ENCODE assay signal across 8 mouse cellular contexts in the genomic region with DNA sequence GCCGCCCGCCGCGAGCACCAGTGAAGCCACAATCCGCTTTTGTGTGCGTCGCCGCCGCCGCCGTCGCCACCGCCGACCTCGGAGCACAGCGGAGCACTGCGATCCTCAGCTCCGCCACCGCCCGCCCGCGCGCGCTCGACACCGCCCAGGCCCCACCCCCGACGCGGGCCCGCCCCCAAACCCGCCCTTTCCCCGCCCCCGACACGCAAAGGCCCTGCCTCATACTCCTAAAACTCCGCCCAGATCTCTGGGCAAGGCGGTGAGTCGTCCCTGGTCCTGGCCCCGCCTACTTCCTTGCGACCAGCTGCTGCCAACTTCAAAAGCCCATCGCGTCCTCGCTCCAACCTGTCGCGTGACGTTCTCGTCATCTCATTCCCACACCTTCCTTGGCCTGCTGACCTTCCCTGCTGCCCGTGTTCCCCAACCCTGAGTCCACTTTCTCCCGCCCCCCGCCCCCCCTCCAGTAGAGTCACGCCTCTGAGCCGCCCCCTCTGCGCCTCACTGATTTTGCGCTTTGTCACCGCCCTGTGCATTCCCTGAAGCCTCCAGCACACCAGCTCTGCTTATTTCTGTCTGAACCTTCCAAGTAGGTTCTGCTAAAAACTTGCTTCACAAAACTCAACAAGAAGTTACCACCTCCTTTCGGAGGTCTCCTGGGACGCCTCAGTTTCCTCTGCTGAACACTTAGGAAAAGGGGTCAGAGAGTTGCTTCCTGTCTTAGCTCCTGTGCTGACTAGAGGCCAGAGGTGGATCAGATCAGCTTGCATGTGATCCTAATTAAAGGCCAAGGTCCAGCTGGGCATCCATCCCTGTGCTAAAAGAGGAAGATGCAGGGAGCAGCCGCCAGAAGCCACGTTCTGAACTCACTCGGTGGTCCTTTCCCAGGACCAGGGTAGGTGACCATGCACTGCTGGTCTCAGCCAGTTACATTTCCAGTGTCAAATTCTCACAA. TPM values are rescaled to one million over a fixed set of nuclear protein-coding genes. Genes with fewer than 3 reads are reported as not detected.
DNase-seq lines count a peak whose midpoint lies in the region; ATAC-seq and TF ChIP-seq lines count a peak whose summit lies in the region.

A gene (minus strand): TSS at position 678 of the 952 bp plus-strand sequence.

- no peak for TF ChIP-seq CTCF in bone marrow macrophage, adult 2 months (IDR thresholded peaks at IDR 0.05; ENCODE audit: low read depth, low read length)
- no peak for TF ChIP-seq CTCF in embryonic fibroblast, embryonic 13.5 days (IDR thresholded peaks at IDR 0.05; ENCODE audit: borderline replicate concordance, insufficient read depth, low read length)

- TF ChIP-seq POLR2A in bone marrow macrophage, adult 2 months (IDR thresholded peaks at IDR 0.05; ENCODE audit: borderline replicate concordance, low read depth, low read length), result peak; percentile 28; the same call in 1 of the 2 replicates
- TF ChIP-seq POLR2A in embryonic fibroblast, embryonic 13.5 days (IDR thresholded peaks at IDR 0.05; ENCODE audit: low read depth, low read length), result peak; percentile 83

- peaks cover 35% of the 10 kb centered on the region for H3K4me1 ChIP-seq in bone marrow macrophage, adult 2 months (ENCODE audit: control insufficient read depth, insufficient read depth, low read length)
- peaks cover 15% of the 10 kb centered on the region for H3K4me1 ChIP-seq in embryonic fibroblast, embryonic 13.5 days (ENCODE audit: control insufficient read depth, insufficient read depth, low read length)
- peaks cover 23% of the 10 kb centered on the region for H3K4me1 ChIP-seq in heart, embryonic 10.5 days
- H3K4me1 ChIP-seq in kidney, embryonic 15.5 days, result peaks cover 27% of the 10 kb centered on the region
- peaks cover 9% of the 10 kb centered on the region for H3K4me1 ChIP-seq in liver, embryonic 11.5 days (replicated peaks; ENCODE audit: control insufficient read depth, insufficient read depth, low read length)
- H3K4me1 ChIP-seq in stomach, embryonic 14.5 days (ENCODE audit: control insufficient read depth, insufficient read depth, low read length), result peaks cover 13% of the 10 kb centered on the region; the same call in 1 of the 2 replicates

- H3K27ac ChIP-seq in bone marrow macrophage, adult 2 months (ENCODE audit: insufficient read depth, low read depth, low read length), result peak within 1 kb of the TSS; percentile 82
- H3K27ac ChIP-seq in embryonic fibroblast, embryonic 13.5 days (ENCODE audit: insufficient read depth, low read length), result peak within 1 kb of the TSS; percentile 51
- peak within 1 kb of the TSS; percentile 87 for H3K27ac ChIP-seq in heart, embryonic 10.5 days
- peak within 1 kb of the TSS; percentile 70 for H3K27ac ChIP-seq in kidney, embryonic 15.5 days
- H3K27ac ChIP-seq in liver, embryonic 11.5 days (ENCODE audit: low read depth, low read length), result no peak within 1 kb of the TSS; the same call in 1 of the 2 replicates
- peak within 1 kb of the TSS; percentile 48 for H3K27ac ChIP-seq in stomach, embryonic 14.5 days (ENCODE audit: low read length)

- peak; percentile 86 to 88 for DNase-seq in B cell, adult 2 months
- DNase-seq in heart, embryonic 10.5 days (ENCODE audit: low spot score), result peak; percentile 97
- DNase-seq in liver, embryonic 11.5 days (ENCODE audit: low spot score), result peak; percentile 93
- peak; percentile 95 for DNase-seq in naive thymus-derived CD4-positive, alpha-beta T cell, adult 2 months (ENCODE audit: low read depth)

- H3K9ac ChIP-seq in kidney, embryonic 15.5 days, result peak within 1 kb of the TSS; percentile 88
- H3K9ac ChIP-seq in liver, embryonic 11.5 days (ENCODE audit: low read depth, low read length), result peak within 1 kb of the TSS; percentile 79
- H3K9ac ChIP-seq in stomach, embryonic 14.5 days (replicated peaks; ENCODE audit: low read depth, low read length), result peak within 1 kb of the TSS; percentile 88

- WGBS in heart, embryonic 10.5 days, result 2% methylated on average over 57 of the region's 59 CpGs
- 1% methylated on average over 47 of the region's 59 CpGs for WGBS in kidney, embryonic 15.5 days
- under 1% methylated on average over 58 of the region's 59 CpGs for WGBS in liver, embryonic 11.5 days
- 2% methylated on average over 50 of the region's 59 CpGs for WGBS in stomach, embryonic 14.5 days

- peak within 1 kb of the TSS; percentile 87 for H3K4me3 ChIP-seq in bone marrow macrophage, adult 2 months (ENCODE audit: insufficient read depth, low read length)
- peak within 1 kb of the TSS; percentile 88 for H3K4me3 ChIP-seq in embryonic fibroblast, embryonic 13.5 days (ENCODE audit: insufficient read depth, low read length)
- peak within 1 kb of the TSS; percentile 88 for H3K4me3 ChIP-seq in heart, embryonic 10.5 days
- peak within 1 kb of the TSS; percentile 85 for H3K4me3 ChIP-seq in kidney, embryonic 15.5 days (replicated peaks)
- H3K4me3 ChIP-seq in liver, embryonic 11.5 days (ENCODE audit: low read depth, low read length), result peak within 1 kb of the TSS; percentile 75
- peak within 1 kb of the TSS; percentile 74 for H3K4me3 ChIP-seq in stomach, embryonic 14.5 days (ENCODE audit: low read depth, low read length)

- ATAC-seq in kidney, embryonic 15.5 days (replicated peaks; ENCODE audit: low FRiP score), result peak; percentile 93
- peak; percentile 90 for ATAC-seq in liver, embryonic 11.5 days (replicated peaks; ENCODE audit: low FRiP score)
- ATAC-seq in stomach, embryonic 14.5 days (ENCODE audit: insufficient number of reproducible peaks, insufficient read depth, low FRiP score, low read depth), result peak; percentile 90

- no peaks in the 10 kb centered on the region for H3K27me3 ChIP-seq in heart, embryonic 10.5 days (ENCODE audit: insufficient read depth, poor library complexity, severe bottlenecking)
- H3K27me3 ChIP-seq in kidney, embryonic 15.5 days, result no peaks in the 10 kb centered on the region
- H3K27me3 ChIP-seq in liver, embryonic 11.5 days (replicated peaks; ENCODE audit: control insufficient read depth, insufficient read depth, low read length), result no peaks in the 10 kb centered on the region; the same call in 1 of the 2 replicates
- H3K27me3 ChIP-seq in stomach, embryonic 14.5 days (ENCODE audit: control insufficient read depth, insufficient read depth, low read length), result no peaks in the 10 kb centered on the region

- no peaks in the 10 kb centered on the region for H3K36me3 ChIP-seq in heart, embryonic 10.5 days
- no peaks in the 10 kb centered on the region for H3K36me3 ChIP-seq in kidney, embryonic 15.5 days
- H3K36me3 ChIP-seq in liver, embryonic 11.5 days (ENCODE audit: control insufficient read depth, insufficient read depth, low read length), result no peaks in the 10 kb centered on the region
- no peaks in the 10 kb centered on the region for H3K36me3 ChIP-seq in stomach, embryonic 14.5 days (ENCODE audit: control insufficient read depth, insufficient read depth, low read length)

- H3K4me2 ChIP-seq in kidney, embryonic 15.5 days, result peak within 1 kb of the TSS; percentile 91
- peak within 1 kb of the TSS; percentile 97 for H3K4me2 ChIP-seq in liver, embryonic 11.5 days
- peak within 1 kb of the TSS; percentile 85 for H3K4me2 ChIP-seq in stomach, embryonic 14.5 days (replicated peaks; ENCODE audit: low read depth, low read length)

- no peaks in the 10 kb centered on the region for H3K9me3 ChIP-seq in heart, embryonic 10.5 days
- no peaks in the 10 kb centered on the region for H3K9me3 ChIP-seq in kidney, embryonic 15.5 days (replicated peaks)
- no peaks in the 10 kb centered on the region for H3K9me3 ChIP-seq in liver, embryonic 11.5 days (ENCODE audit: control insufficient read depth, low read length)
- no peaks in the 10 kb centered on the region for H3K9me3 ChIP-seq in stomach, embryonic 14.5 days (ENCODE audit: control insufficient read depth, low read depth, low read length)

RNA-seq across cellular contexts. Expression of the gene that starts here (rescaled TPM):
- 132 and 141 TPM in 2 replicates for polyA plus RNA-seq in bone marrow macrophage, adult 2 months (2012; ENCODE audit: insufficient read depth, insufficient read length, missing spikeins)
- 23.5 and 35.8 TPM in 2 replicates for polyA plus RNA-seq in embryonic fibroblast, embryonic 13.5 days (2011; ENCODE audit: insufficient read length, low read depth, missing spikeins)
- 3.9 and 6.4 TPM in 2 replicates for polyA plus RNA-seq in heart, embryonic 10.5 days (2016; fragmentation: Nextera tagmentation; extraction: Ambion mirVana)
- polyA plus RNA-seq in kidney, embryonic 15.5 days (2015; fragmentation: Nextera tagmentation; extraction: Ambion mirVana), result 5.7 and 7.1 TPM in 2 replicates
- 4.6 and 5.5 TPM in 2 replicates for polyA plus RNA-seq in liver, embryonic 11.5 days (2014; fragmentation: Nextera tagmentation; extraction: Ambion mirVana)
- 8.8 and 9.4 TPM in 2 replicates for polyA plus RNA-seq in stomach, embryonic 14.5 days (2014; fragmentation: Nextera tagmentation; extraction: Ambion mirVana)
